Mouse (Mus musculus): ENCODE measurements around the gene Aebp2. TPM values are rescaled to one million over a fixed set of nuclear protein-coding genes. Genes with fewer than 3 reads are reported as not detected.
"Not testable (repeated sequence)": the region's sequence is repeated elsewhere in the genome, so short reads cannot be mapped to it uniquely, and the experiment has no call there.

Gene Aebp2
- polyA plus RNA-seq, 1 experiment from 2014 or later, result 9.4 TPM

GRCm38 (mm10) chr6:140592713-140593112 lies 29.8 kb upstream of the Aebp2 start:
- no peak overlapping the region for H3K27ac ChIP-seq (ENCODE audit: low read length)
- 76% methylated on average over 8 of the region's 8 CpGs for WGBS
- H3K4me3 ChIP-seq (ENCODE audit: low read length), result no peak overlapping the region
- peaks cover 57% of the 10 kb centered on the region for H3K36me3 ChIP-seq (ENCODE audit: insufficient read depth, low read length)
- no peaks in the 10 kb centered on the region for H3K4me1 ChIP-seq (ENCODE audit: insufficient read depth, low read length)
- H3K4me2 ChIP-seq (replicated peaks; ENCODE audit: low read depth, low read length), result no peak overlapping the region
- 0 out of 2 replicates have a peak, but pooled peaks have one; percentile 29 for ATAC-seq (ENCODE audit: low FRiP score, low TSS enrichment)
- no peaks in the 10 kb centered on the region for H3K27me3 ChIP-seq (ENCODE audit: insufficient read depth, low read length)
- no peaks in the 10 kb centered on the region for H3K9me3 ChIP-seq (ENCODE audit: low read length)
- H3K9ac ChIP-seq (replicated peaks; ENCODE audit: low read length), result no peak overlapping the region

DNA sequence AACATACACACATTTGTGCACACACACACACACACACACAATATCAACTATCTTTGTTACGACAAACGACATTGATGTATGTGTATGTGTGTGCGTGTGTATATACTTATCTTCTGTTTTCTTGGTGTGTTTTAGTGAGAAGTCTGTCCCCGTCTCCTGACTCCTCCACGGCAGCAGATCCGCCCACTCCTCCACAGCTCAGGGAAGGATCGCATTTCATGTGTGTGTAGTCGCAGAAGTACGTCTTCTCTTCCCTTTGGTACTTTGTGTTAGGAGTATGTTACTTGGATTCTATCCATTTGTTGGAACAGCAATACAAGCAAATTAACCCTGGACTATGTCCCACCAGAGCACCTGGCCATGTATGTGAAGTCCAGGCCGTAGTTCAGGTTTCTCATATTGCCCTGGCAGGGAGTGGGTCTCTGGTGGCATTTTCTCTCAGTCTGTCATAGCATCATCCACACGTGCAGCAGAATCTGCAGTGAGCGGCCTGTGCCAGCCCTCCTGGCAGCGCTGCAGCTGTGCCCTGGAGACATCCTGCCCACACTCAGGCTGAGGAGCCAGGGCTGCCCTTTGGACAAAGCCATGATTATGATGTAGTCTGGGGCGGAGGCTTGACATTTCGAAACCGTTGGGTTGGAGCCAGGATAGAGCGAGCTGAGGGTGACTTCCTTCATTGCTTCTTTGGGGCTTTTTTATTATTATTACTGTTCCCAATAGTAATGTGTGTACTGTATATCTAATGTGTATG lies 28.9 kb upstream of the Aebp2 start:
- Histone ChIP-seq H3K27me3 (ENCODE audit: insufficient read depth, low read length) (no peaks in the 10 kb centered on the region), H3K9ac (replicated peaks; ENCODE audit: low read length) (no peak overlapping the region), H3K9me3 (ENCODE audit: low read length) (no peaks in the 10 kb centered on the region), H3K4me2 (replicated peaks; ENCODE audit: low read depth, low read length) (no peak overlapping the region), H3K36me3 (ENCODE audit: insufficient read depth, low read length) (peaks cover 51% of the 10 kb centered on the region), H3K4me1 (ENCODE audit: insufficient read depth, low read length) (no peaks in the 10 kb centered on the region), H3K27ac (ENCODE audit: low read length) (no peak overlapping the region), H3K4me3 (ENCODE audit: low read length) (no peak overlapping the region)
- no peak for ATAC-seq (ENCODE audit: low FRiP score, low TSS enrichment)
- WGBS, result 63% methylated on average over 17 of the region's 17 CpGs

- H3K9ac ChIP-seq (replicated peaks; ENCODE audit: low read length); H3K9me3 ChIP-seq (ENCODE audit: low read length); H3K27me3 ChIP-seq (ENCODE audit: insufficient read depth, low read length); H3K27ac ChIP-seq (ENCODE audit: low read length); H3K4me1 ChIP-seq (ENCODE audit: insufficient read depth, low read length); H3K4me2 ChIP-seq (replicated peaks; ENCODE audit: low read depth, low read length); H3K4me3 ChIP-seq (ENCODE audit: low read length): not testable (repeated sequence)
- WGBS, result 71% methylated on average over 6 of the region's 6 CpGs
- 0 out of 2 replicates have a peak, but pooled peaks have one; percentile 13 for ATAC-seq (ENCODE audit: low FRiP score, low TSS enrichment)
- H3K36me3 ChIP-seq (ENCODE audit: insufficient read depth, low read length), result peaks cover 39% of the 10 kb centered on the region
Measured at GRCm38 (mm10) chr6:140595551-140595950, 26.9 kb upstream of the Aebp2 start.

DNA sequence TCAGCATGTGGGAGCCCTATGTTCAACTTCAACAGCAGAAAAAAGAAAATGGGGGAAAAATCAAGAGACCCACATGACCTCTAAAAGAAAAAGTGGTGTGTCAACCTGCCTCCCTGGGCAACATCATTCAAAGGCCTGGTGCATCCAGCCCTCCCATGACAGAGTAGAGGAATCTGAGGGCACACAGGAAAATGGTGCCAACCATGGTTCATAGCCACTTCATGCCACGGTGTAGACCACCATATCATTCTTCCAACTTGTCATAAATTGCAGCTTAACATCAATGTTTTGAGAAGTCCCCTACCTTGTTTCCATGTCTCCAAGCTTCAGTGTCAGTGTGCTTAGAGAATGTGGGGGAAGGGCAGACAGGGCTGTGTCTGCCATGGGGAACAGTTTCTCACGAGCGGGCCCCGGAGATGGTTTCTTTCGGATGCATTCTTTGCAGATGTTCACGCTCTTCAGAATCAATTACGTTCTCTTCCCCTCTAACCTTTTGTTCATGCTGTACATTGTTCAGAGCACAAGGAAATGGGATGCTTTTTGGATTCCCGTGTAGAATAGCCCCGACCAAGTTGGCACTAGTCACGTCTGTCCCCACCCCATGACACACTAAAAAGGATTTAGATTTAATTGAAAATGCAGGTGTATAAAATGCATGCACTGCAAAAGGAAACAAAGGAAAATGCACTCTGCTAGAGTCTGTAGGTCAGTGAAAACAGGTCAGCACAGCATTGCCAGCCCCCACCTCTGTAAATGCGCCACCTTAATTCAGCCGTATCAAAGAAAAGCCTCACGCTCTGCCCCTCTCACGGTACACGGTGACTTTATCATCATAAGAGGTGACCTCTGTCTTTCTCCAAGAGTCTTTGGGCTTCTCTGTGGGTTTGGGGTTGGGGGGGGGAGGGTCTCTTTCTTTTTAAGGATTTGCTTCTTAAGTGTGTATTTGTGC lies 24.8 kb upstream of the Aebp2 start:
- no peaks in the 10 kb centered on the region for H3K4me1 ChIP-seq (ENCODE audit: insufficient read depth, low read length)
- H3K9me3 ChIP-seq (ENCODE audit: low read length), result no peaks in the 10 kb centered on the region
- WGBS, result 93% methylated on average over 15 of the region's 15 CpGs
- no peak overlapping the region for H3K4me3 ChIP-seq (ENCODE audit: low read length)
- ATAC-seq (ENCODE audit: low FRiP score, low TSS enrichment), result no peak
- no peak overlapping the region for H3K9ac ChIP-seq (replicated peaks; ENCODE audit: low read length)
- no peak overlapping the region for H3K4me2 ChIP-seq (replicated peaks; ENCODE audit: low read depth, low read length)
- H3K27ac ChIP-seq (ENCODE audit: low read length), result no peak overlapping the region
- peaks cover 29% of the 10 kb centered on the region for H3K36me3 ChIP-seq (ENCODE audit: insufficient read depth, low read length)
- H3K27me3 ChIP-seq (ENCODE audit: insufficient read depth, low read length), result no peaks in the 10 kb centered on the region

DNA sequence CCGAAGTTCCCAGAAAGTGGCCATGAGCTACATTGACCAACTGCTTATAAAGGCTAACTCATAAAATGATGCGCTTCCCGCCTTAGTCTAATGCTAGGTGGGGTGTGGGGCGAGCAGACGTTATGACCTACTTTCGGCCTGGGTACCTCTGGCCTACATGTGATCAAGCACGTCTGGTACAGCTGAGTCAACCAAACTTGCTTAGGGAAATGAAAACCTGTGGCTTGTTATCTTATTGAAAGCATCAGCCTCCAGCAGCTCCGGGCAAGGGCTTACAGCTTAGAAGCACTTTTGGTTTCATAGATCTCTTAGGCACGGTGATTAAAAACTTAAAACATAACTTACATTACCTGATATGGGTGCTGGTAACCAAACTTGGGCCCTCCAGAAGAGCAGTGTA lies 23.9 kb upstream of the Aebp2 start:
- H3K9me3 ChIP-seq (ENCODE audit: low read length), result no peaks in the 10 kb centered on the region
- no peak overlapping the region for H3K4me3 ChIP-seq (ENCODE audit: low read length)
- 90% methylated on average over 9 of the region's 9 CpGs for WGBS
- peaks cover 25% of the 10 kb centered on the region for H3K36me3 ChIP-seq (ENCODE audit: insufficient read depth, low read length)
- no peak overlapping the region for H3K27ac ChIP-seq (ENCODE audit: low read length)
- H3K4me2 ChIP-seq (replicated peaks; ENCODE audit: low read depth, low read length), result no peak overlapping the region
- no peak overlapping the region for H3K9ac ChIP-seq (replicated peaks; ENCODE audit: low read length)
- H3K27me3 ChIP-seq (ENCODE audit: insufficient read depth, low read length), result no peaks in the 10 kb centered on the region
- H3K4me1 ChIP-seq (ENCODE audit: insufficient read depth, low read length), result no peaks in the 10 kb centered on the region
- no peak for ATAC-seq (ENCODE audit: low FRiP score, low TSS enrichment)

- Histone ChIP-seq H3K4me1 (ENCODE audit: insufficient read depth, low read length) (no peaks in the 10 kb centered on the region), H3K4me2 (replicated peaks; ENCODE audit: low read depth, low read length) (no peak overlapping the region), H3K4me3 (ENCODE audit: low read length) (no peak overlapping the region), H3K9me3 (ENCODE audit: low read length) (no peaks in the 10 kb centered on the region), H3K27ac (ENCODE audit: low read length) (no peak overlapping the region), H3K27me3 (ENCODE audit: insufficient read depth, low read length) (no peaks in the 10 kb centered on the region), H3K36me3 (ENCODE audit: insufficient read depth, low read length) (peaks cover 17% of the 10 kb centered on the region), H3K9ac (replicated peaks; ENCODE audit: low read length) (no peak overlapping the region)
- no peak for ATAC-seq (ENCODE audit: low FRiP score, low TSS enrichment)
- WGBS, result 80% methylated on average over 5 of the region's 5 CpGs
Measured at GRCm38 (mm10) chr6:140599337-140599736, 23.1 kb upstream of the Aebp2 start.

GRCm38 (mm10) chr6:140600671-140601070 lies 21.8 kb upstream of the Aebp2 start:
- ATAC-seq (ENCODE audit: low FRiP score, low TSS enrichment); H3K4me3 ChIP-seq (ENCODE audit: low read length); H3K9me3 ChIP-seq (ENCODE audit: low read length); H3K9ac ChIP-seq (replicated peaks; ENCODE audit: low read length); H3K27me3 ChIP-seq (ENCODE audit: insufficient read depth, low read length); H3K4me2 ChIP-seq (replicated peaks; ENCODE audit: low read depth, low read length); H3K27ac ChIP-seq (ENCODE audit: low read length); H3K4me1 ChIP-seq (ENCODE audit: insufficient read depth, low read length): not testable (repeated sequence)
- WGBS, result 94% methylated on average over 8 of the region's 8 CpGs
- H3K36me3 ChIP-seq (ENCODE audit: insufficient read depth, low read length), result peaks cover 15% of the 10 kb centered on the region

DNA sequence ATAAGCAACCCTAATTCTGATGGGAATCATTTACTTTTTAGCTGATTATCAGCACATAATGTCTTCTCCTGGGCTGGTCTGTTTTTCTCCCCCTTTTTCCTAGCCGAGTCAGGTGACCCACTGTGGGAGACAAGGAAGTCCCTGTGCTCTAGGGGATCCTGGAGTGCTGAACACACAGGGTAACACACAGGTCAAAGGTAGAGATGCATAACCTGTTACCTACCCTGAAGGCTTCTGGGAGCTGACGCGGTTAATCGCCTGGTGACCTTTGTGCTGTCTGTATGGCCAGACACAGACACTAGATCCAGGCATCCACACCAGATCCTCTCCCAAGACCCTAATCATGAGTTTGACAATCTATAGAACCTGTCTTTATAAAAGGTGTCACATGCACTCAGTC lies 21.3 kb upstream of the Aebp2 start:
- 87% methylated on average over 4 of the region's 4 CpGs for WGBS
- Histone ChIP-seq H3K27ac (ENCODE audit: low read length) (no peak overlapping the region), H3K27me3 (ENCODE audit: insufficient read depth, low read length) (no peaks in the 10 kb centered on the region), H3K4me3 (ENCODE audit: low read length) (no peak overlapping the region), H3K4me1 (ENCODE audit: insufficient read depth, low read length) (no peaks in the 10 kb centered on the region), H3K36me3 (ENCODE audit: insufficient read depth, low read length) (peaks cover 15% of the 10 kb centered on the region), H3K4me2 (replicated peaks; ENCODE audit: low read depth, low read length) (no peak overlapping the region), H3K9ac (replicated peaks; ENCODE audit: low read length) (no peak overlapping the region), H3K9me3 (ENCODE audit: low read length) (no peaks in the 10 kb centered on the region)
- peak; percentile 66; the same call in 1 of the 2 replicates for ATAC-seq (ENCODE audit: low FRiP score, low TSS enrichment)

DNA sequence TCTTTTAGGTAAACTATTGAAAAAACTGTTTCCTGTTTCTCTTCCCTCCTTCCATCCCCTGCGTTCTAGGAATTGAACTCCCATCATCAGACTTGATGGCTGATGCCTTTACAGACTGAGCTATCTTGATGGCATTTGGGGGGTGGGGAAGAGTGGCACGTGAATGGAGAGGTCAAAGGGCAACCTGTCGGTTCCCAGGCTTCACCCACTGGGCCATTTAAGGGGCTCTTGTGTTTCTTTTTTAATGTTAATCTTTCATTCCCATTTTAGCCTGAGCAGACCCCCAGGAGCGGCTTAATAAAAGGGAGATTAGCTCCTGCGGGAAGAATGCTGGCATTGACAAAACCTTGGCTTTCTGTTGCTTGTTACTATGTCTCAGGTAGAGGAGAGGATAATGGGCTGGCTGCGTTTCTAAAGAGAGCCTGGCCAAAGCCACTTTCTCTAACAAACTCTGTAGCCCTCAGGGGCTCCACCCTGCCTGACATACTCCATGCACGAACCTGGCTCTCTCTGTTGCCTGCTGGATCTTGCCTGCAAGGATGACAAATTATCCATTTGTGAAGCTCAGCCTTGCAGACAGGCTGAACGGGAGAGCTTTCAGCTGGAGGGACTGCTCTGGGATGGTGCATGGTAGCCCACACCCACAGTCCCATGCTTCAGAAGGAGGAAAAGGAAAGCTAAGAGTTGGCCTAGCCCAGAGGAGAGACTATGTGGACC lies 19.1 kb upstream of the Aebp2 start:
- no peak overlapping the region for H3K9ac ChIP-seq (replicated peaks; ENCODE audit: low read length)
- no peak for ATAC-seq (ENCODE audit: low FRiP score, low TSS enrichment)
- H3K4me2 ChIP-seq (replicated peaks; ENCODE audit: low read depth, low read length), result no peak overlapping the region
- no peak overlapping the region for H3K4me3 ChIP-seq (ENCODE audit: low read length)
- H3K4me1 ChIP-seq (ENCODE audit: insufficient read depth, low read length), result no peaks in the 10 kb centered on the region
- H3K27me3 ChIP-seq (ENCODE audit: insufficient read depth, low read length), result no peaks in the 10 kb centered on the region
- H3K36me3 ChIP-seq (ENCODE audit: insufficient read depth, low read length), result 0 out of 2 replicates have a peak, but pooled peaks cover 6% of the 10 kb centered on the region
- no peak overlapping the region for H3K27ac ChIP-seq (ENCODE audit: low read length)
- 28% methylated on average over 8 of the region's 8 CpGs for WGBS
- no peaks in the 10 kb centered on the region for H3K9me3 ChIP-seq (ENCODE audit: low read length)
